Mouse (Mus musculus) intestine, embryonic 14.5 days (tissue): ENCODE results near the gene Zscan29. TPM values are rescaled to one million over a fixed set of nuclear protein-coding genes. Genes with fewer than 3 reads are reported as not detected.
"Not testable (repeated sequence)": the region's sequence is repeated elsewhere in the genome, so short reads cannot be mapped to it uniquely, and the experiment has no call there.

Experiments
- ATAC-seq: fragments of 200-750 bp; cut with Nextera tagmentation; replicated peaks from 2 replicates; pipeline ENCODE4 v1.8.0; 2017; ENCODE audit warnings: low read depth, moderate number of reproducible peaks, moderate TSS enrichment, moderate library complexity; ENCODE audit not compliant: low FRiP score, low TSS enrichment
- DNase-seq: peaks from one replicate; pipeline ENCODE4 v3.0.0-alpha.2; 2018; ENCODE audit warnings: low spot score
- H3K27ac ChIP-seq: fragments of 300-500 bp; sonication (generic); 2 replicates; pipeline ENCODE4 v1.5.1; 2014; ENCODE audit warnings: low read depth, mild to moderate bottlenecking, control low read depth
- H3K27me3 ChIP-seq: fragments of 300-500 bp; sonication (generic); replicated peaks from 2 replicates; pipeline ENCODE4 v1.6.1; 2014; ENCODE audit warnings: low read length, control low read depth; ENCODE audit not compliant: control insufficient read depth, insufficient read depth
- H3K36me3 ChIP-seq: fragments of 300-500 bp; sonication (generic); 2 replicates; pipeline ENCODE4 v1.6.1; 2014; ENCODE audit warnings: low read length, control low read depth; ENCODE audit not compliant: control insufficient read depth, insufficient read depth
- H3K4me1 ChIP-seq: fragments of 300-500 bp; sonication (generic); replicated peaks from 2 replicates; pipeline ENCODE4 v1.6.1; 2014; ENCODE audit warnings: low read length, control low read depth, mixed read lengths; ENCODE audit not compliant: control insufficient read depth, insufficient read depth
- H3K4me2 ChIP-seq: fragments of 300-500 bp; sonication (generic); 2 replicates; pipeline ENCODE4 v1.6.1; 2014; ENCODE audit warnings: low read length
- H3K4me3 ChIP-seq: fragments of 300-500 bp; sonication (generic); 2 replicates; pipeline ENCODE4 v1.5.1; 2014; ENCODE audit warnings: low read depth, low read length, control low read depth, mixed read lengths
- H3K9ac ChIP-seq: fragments of 300-500 bp; sonication (generic); 2 replicates; pipeline ENCODE4 v1.6.1; 2014; ENCODE audit warnings: mild to moderate bottlenecking, low read length
- H3K9me3 ChIP-seq: fragments of 300-500 bp; sonication (generic); 2 replicates; pipeline ENCODE4 v1.6.1; 2016; ENCODE audit warnings: low read length, control low read depth; ENCODE audit not compliant: control insufficient read depth
- WGBS: fragments of 180-500 bp; shearing (Covaris S2); extraction: QIAGEN DNeasy Blood & Tissue Kit; methylation state at CpG from one replicate; pipeline ENCODE4 v1.1.7; 2014; 5-methylcytosine and 5-hydroxymethylcytosine counted together
- polyA plus RNA-seq: library from polyadenylated mRNA; unstranded; fragments of >200 nt; fragmentation: Nextera tagmentation; extraction: Ambion mirVana; gene quantifications from 2 replicates; pipeline ENCODE4 v1.2.1, GENCODE M21; 2014

Gene Zscan29
- polyA plus RNA-seq, 1 experiment from 2014 or later, result 8.7 TPM

GRCm38 (mm10) chr2:121126302-121126701, 44.6 kb downstream of the Zscan29 start:
- H3K9ac ChIP-seq, ATAC-seq, H3K9me3 ChIP-seq, H3K27me3 ChIP-seq, H3K4me3 ChIP-seq, H3K4me2 ChIP-seq, H3K4me1 ChIP-seq, H3K27ac ChIP-seq, DNase-seq, H3K36me3 ChIP-seq: not testable (repeated sequence)
- 82% methylated on average over 5 of the region's 5 CpGs for WGBS

GRCm38 (mm10) chr2:121119260-121119659, 51.7 kb downstream of the Zscan29 start:
- no peak overlapping the region for H3K4me3 ChIP-seq
- ATAC-seq (no peak), DNase-seq (no peak)

GRCm38 (mm10) chr2:121115418-121115817, 55.5 kb downstream of the Zscan29 start:
- Histone ChIP-seq H3K4me3 (no peak overlapping the region), H3K27me3 (no peaks in the 10 kb centered on the region), H3K27ac (no peak overlapping the region), H3K9ac (no peak overlapping the region), H3K36me3 (no peaks in the 10 kb centered on the region), H3K4me2 (no peak overlapping the region), H3K9me3 (no peaks in the 10 kb centered on the region), H3K4me1 (no peaks in the 10 kb centered on the region)
- 87% methylated on average over 2 of the region's 2 CpGs for WGBS
- no peak for DNase-seq
- ATAC-seq, result no peak

More at GRCm38 (mm10) chr2:121119260-121119659, 51.7 kb downstream of the Zscan29 start:
- no peaks in the 10 kb centered on the region for H3K9me3 ChIP-seq
- no peaks in the 10 kb centered on the region for H3K36me3 ChIP-seq
- no peak overlapping the region for H3K4me2 ChIP-seq
- WGBS, result 79% methylated on average over 3 of the region's 3 CpGs
- H3K27me3 ChIP-seq, result no peaks in the 10 kb centered on the region
- no peak overlapping the region for H3K9ac ChIP-seq
- no peaks in the 10 kb centered on the region for H3K4me1 ChIP-seq
- no peak overlapping the region for H3K27ac ChIP-seq

GRCm38 (mm10) chr2:121109695-121110094, 61.2 kb downstream of the Zscan29 start, which contains the start of gene Tgm7:
Gene Tgm7, minus strand, starts transcription at chr2:121109795.
- H3K27ac ChIP-seq, result no peak within 1 kb of the TSS
- H3K9ac ChIP-seq, result no peak within 1 kb of the TSS
- no peaks in the 10 kb centered on the region for H3K36me3 ChIP-seq
- ATAC-seq (no peak), DNase-seq (no peak)
- H3K4me3 ChIP-seq, result no peak within 1 kb of the TSS
- no peaks in the 10 kb centered on the region for H3K4me1 ChIP-seq
- H3K9me3 ChIP-seq, result no peaks in the 10 kb centered on the region
- WGBS, result 83% methylated on average over 4 of the region's 4 CpGs
- H3K27me3 ChIP-seq, result no peaks in the 10 kb centered on the region
- H3K4me2 ChIP-seq, result no peak within 1 kb of the TSS

Other genes with a start within 250 kb of the Zscan29 start
- 22.3 and 23.5 TPM in 2 replicates for gene Ubr1, start 200.4 kb downstream of the Zscan29 start, polyA plus RNA-seq
- 4.2 and 4.6 TPM in 2 replicates for gene Tmem62, start 194.1 kb downstream of the Zscan29 start, polyA plus RNA-seq
- 36.0 and 38.3 TPM in 2 replicates for gene Ccndbp1, start 162.7 kb downstream of the Zscan29 start, polyA plus RNA-seq
- gene Epb42, start 134.1 kb downstream of the Zscan29 start, polyA plus RNA-seq, result 1.3 and 1.7 TPM in 2 replicates
- gene Tgm5, start 85.3 kb downstream of the Zscan29 start, polyA plus RNA-seq, result 0.11 TPM in 1 of 2 replicates, not detected in the other
- gene Tgm7, start 61.3 kb downstream of the Zscan29 start, polyA plus RNA-seq, result 0.32 TPM in 1 of 2 replicates, not detected in the other
- gene Adal, start 30.7 kb downstream of the Zscan29 start, polyA plus RNA-seq, result 19.2 and 23.2 TPM in 2 replicates
- gene Lcmt2, start 30.5 kb downstream of the Zscan29 start, polyA plus RNA-seq, result 19.7 and 20.8 TPM in 2 replicates
- gene Tubgcp4, start 471 bp downstream of the Zscan29 start, polyA plus RNA-seq, result 51.6 and 58.8 TPM in 2 replicates
- gene Trp53bp1, start 100.3 kb upstream of the Zscan29 start, polyA plus RNA-seq, result 63.8 and 70.3 TPM in 2 replicates
- 6.7 and 7.2 TPM in 2 replicates for gene Map1a, start 118.5 kb upstream of the Zscan29 start, polyA plus RNA-seq
- gene Ppip5k1, start 184.3 kb upstream of the Zscan29 start, polyA plus RNA-seq, result 15.0 and 15.3 TPM in 2 replicates
- gene Ckmt1, start 186.6 kb upstream of the Zscan29 start, polyA plus RNA-seq, result 64.4 and 100 TPM in 2 replicates
- not detected in 2 replicates for gene Strc, start 216.0 kb upstream of the Zscan29 start, polyA plus RNA-seq
- 540 and 546 TPM in 2 replicates for gene Pdia3, start 242.7 kb upstream of the Zscan29 start, polyA plus RNA-seq
- gene Catsper2, start 242.7 kb upstream of the Zscan29 start, polyA plus RNA-seq, result 2.1 and 2.2 TPM in 2 replicates